Mouse (Mus musculus): ENCODE results near the gene Rftn1. TPM values are rescaled to one million over a fixed set of nuclear protein-coding genes. Genes with fewer than 3 reads are reported as not detected.

The Rftn1 gene
- polyA plus RNA-seq, 1 experiment, result 1.1 TPM

- Histone ChIP-seq H3K27me3 (ENCODE audit: control insufficient read depth, insufficient read depth, low read length, poor library complexity, severe bottlenecking) (no peaks in the 10 kb centered on the region), H3K4me3 (ENCODE audit: low read depth, low read length) (no peak overlapping the region), H3K36me3 (ENCODE audit: control insufficient read depth, insufficient read depth, low read length, poor library complexity, severe bottlenecking) (no peaks in the 10 kb centered on the region), H3K9ac (ENCODE audit: low read depth, poor library complexity, severe bottlenecking) (no peak overlapping the region), H3K4me1 (ENCODE audit: control insufficient read depth, insufficient read depth, low read length) (no peaks in the 10 kb centered on the region), H3K9me3 (replicated peaks; ENCODE audit: control insufficient read depth, insufficient read depth, low read length, poor library complexity, severe bottlenecking) (no peaks in the 10 kb centered on the region), H3K27ac (ENCODE audit: insufficient read depth, low read length) (no peak overlapping the region)
- TF ChIP-seq CTCF (IDR thresholded peaks at IDR 0.05; ENCODE audit: low read depth, low read length), result no peak
- no peak for TF ChIP-seq POLR2A (IDR thresholded peaks at IDR 0.05; ENCODE audit: insufficient read depth, low read length)
- TF ChIP-seq EP300 (IDR thresholded peaks at IDR 0.05; ENCODE audit: insufficient read depth, low read depth, low read length), result no peak
Measured at GRCm38 (mm10) chr17:50128392-50128791, 62.1 kb downstream of the Rftn1 start.

GRCm38 (mm10) chr17:50127045-50127813 lies 63.2 kb downstream of the Rftn1 start:
- no peak overlapping the region for H3K4me3 ChIP-seq (ENCODE audit: low read depth, low read length)
- H3K27me3 ChIP-seq (ENCODE audit: control insufficient read depth, insufficient read depth, low read length, poor library complexity, severe bottlenecking), result no peaks in the 10 kb centered on the region
- H3K9ac ChIP-seq (ENCODE audit: low read depth, poor library complexity, severe bottlenecking), result no peak overlapping the region
- no peaks in the 10 kb centered on the region for H3K36me3 ChIP-seq (ENCODE audit: control insufficient read depth, insufficient read depth, low read length, poor library complexity, severe bottlenecking)
- H3K9me3 ChIP-seq (replicated peaks; ENCODE audit: control insufficient read depth, insufficient read depth, low read length, poor library complexity, severe bottlenecking), result no peaks in the 10 kb centered on the region
- H3K4me1 ChIP-seq (ENCODE audit: control insufficient read depth, insufficient read depth, low read length), result no peaks in the 10 kb centered on the region
- TF ChIP-seq CTCF (IDR thresholded peaks at IDR 0.05; ENCODE audit: low read depth, low read length) (no peak), EP300 (IDR thresholded peaks at IDR 0.05; ENCODE audit: insufficient read depth, low read depth, low read length) (no peak), POLR2A (IDR thresholded peaks at IDR 0.05; ENCODE audit: insufficient read depth, low read length) (no peak)
- H3K27ac ChIP-seq (ENCODE audit: insufficient read depth, low read length), result no peak overlapping the region

GRCm38 (mm10) chr17:50126545-50126944 lies 63.9 kb downstream of the Rftn1 start:
- no peaks in the 10 kb centered on the region for H3K9me3 ChIP-seq (replicated peaks; ENCODE audit: control insufficient read depth, insufficient read depth, low read length, poor library complexity, severe bottlenecking)
- H3K27ac ChIP-seq (ENCODE audit: insufficient read depth, low read length), result no peak overlapping the region
- H3K4me3 ChIP-seq (ENCODE audit: low read depth, low read length), result no peak overlapping the region
- H3K4me1 ChIP-seq (ENCODE audit: control insufficient read depth, insufficient read depth, low read length), result no peaks in the 10 kb centered on the region
- H3K27me3 ChIP-seq (ENCODE audit: control insufficient read depth, insufficient read depth, low read length, poor library complexity, severe bottlenecking), result no peaks in the 10 kb centered on the region
- TF ChIP-seq EP300 (IDR thresholded peaks at IDR 0.05; ENCODE audit: insufficient read depth, low read depth, low read length) (no peak), CTCF (IDR thresholded peaks at IDR 0.05; ENCODE audit: low read depth, low read length) (no peak), POLR2A (IDR thresholded peaks at IDR 0.05; ENCODE audit: insufficient read depth, low read length) (no peak)
- H3K36me3 ChIP-seq (ENCODE audit: control insufficient read depth, insufficient read depth, low read length, poor library complexity, severe bottlenecking), result no peaks in the 10 kb centered on the region
- no peak overlapping the region for H3K9ac ChIP-seq (ENCODE audit: low read depth, poor library complexity, severe bottlenecking)

DNA sequence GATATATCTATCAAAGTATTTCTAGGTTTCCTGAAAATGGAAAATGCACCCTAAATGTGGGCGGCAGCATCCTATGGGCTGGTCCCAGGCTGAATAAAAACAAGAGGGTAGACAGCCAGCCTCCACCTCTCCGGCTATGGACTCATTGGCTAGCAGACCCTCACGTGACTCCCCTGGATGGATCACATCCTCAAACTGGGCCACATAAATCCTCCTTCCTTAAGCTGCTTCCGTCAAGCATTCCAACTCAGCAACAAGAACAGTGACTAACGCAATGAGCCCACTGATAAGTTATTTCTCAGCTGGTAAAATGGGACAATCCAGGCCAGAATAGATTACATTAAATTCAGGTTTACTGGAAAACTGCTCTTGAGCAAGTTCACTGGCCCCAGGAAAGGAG lies 64.6 kb downstream of the Rftn1 start:
- Histone ChIP-seq H3K4me1 (ENCODE audit: control insufficient read depth, insufficient read depth, low read length) (no peaks in the 10 kb centered on the region), H3K27me3 (ENCODE audit: control insufficient read depth, insufficient read depth, low read length, poor library complexity, severe bottlenecking) (no peaks in the 10 kb centered on the region), H3K9me3 (replicated peaks; ENCODE audit: control insufficient read depth, insufficient read depth, low read length, poor library complexity, severe bottlenecking) (no peaks in the 10 kb centered on the region), H3K9ac (ENCODE audit: low read depth, poor library complexity, severe bottlenecking) (no peak overlapping the region), H3K36me3 (ENCODE audit: control insufficient read depth, insufficient read depth, low read length, poor library complexity, severe bottlenecking) (no peaks in the 10 kb centered on the region), H3K4me3 (ENCODE audit: low read depth, low read length) (no peak overlapping the region), H3K27ac (ENCODE audit: insufficient read depth, low read length) (no peak overlapping the region)
- no peak for TF ChIP-seq POLR2A (IDR thresholded peaks at IDR 0.05; ENCODE audit: insufficient read depth, low read length)
- TF ChIP-seq CTCF (IDR thresholded peaks at IDR 0.05; ENCODE audit: low read depth, low read length), result no peak
- TF ChIP-seq EP300 (IDR thresholded peaks at IDR 0.05; ENCODE audit: insufficient read depth, low read depth, low read length), result no peak

DNA sequence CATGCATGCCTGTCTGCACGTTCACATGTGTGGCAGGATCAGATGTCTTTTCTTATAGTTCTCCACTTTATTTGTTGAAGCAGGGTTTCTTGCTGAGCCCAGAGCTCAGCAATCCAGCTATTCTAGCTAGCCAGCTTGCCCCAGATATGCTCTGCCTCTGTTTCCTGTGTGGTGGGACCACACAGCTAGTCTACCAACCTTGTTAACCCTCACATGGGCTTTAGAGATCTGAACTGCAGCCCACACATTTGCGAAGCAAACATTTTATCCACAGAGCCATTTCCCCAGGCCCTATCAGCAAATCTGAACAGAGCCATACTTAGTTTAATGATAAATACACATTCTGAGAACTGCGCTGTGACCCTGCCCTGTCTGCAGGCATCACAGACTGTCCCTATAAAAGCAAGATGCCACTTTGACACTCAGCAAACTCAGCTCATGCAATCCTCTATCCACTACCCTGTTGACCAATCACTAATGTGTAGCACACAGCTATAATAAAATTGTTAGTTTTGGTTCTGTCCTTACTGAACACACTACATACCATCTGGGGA lies 65.2 kb downstream of the Rftn1 start:
- Histone ChIP-seq H3K4me1 (ENCODE audit: control insufficient read depth, insufficient read depth, low read length) (no peaks in the 10 kb centered on the region), H3K9me3 (replicated peaks; ENCODE audit: control insufficient read depth, insufficient read depth, low read length, poor library complexity, severe bottlenecking) (no peaks in the 10 kb centered on the region), H3K4me3 (ENCODE audit: low read depth, low read length) (no peak overlapping the region), H3K9ac (ENCODE audit: low read depth, poor library complexity, severe bottlenecking) (no peak overlapping the region), H3K27ac (ENCODE audit: insufficient read depth, low read length) (no peak overlapping the region), H3K27me3 (ENCODE audit: control insufficient read depth, insufficient read depth, low read length, poor library complexity, severe bottlenecking) (no peaks in the 10 kb centered on the region), H3K36me3 (ENCODE audit: control insufficient read depth, insufficient read depth, low read length, poor library complexity, severe bottlenecking) (no peaks in the 10 kb centered on the region)
- TF ChIP-seq CTCF (IDR thresholded peaks at IDR 0.05; ENCODE audit: low read depth, low read length), result no peak
- TF ChIP-seq POLR2A (IDR thresholded peaks at IDR 0.05; ENCODE audit: insufficient read depth, low read length), result no peak
- no peak for TF ChIP-seq EP300 (IDR thresholded peaks at IDR 0.05; ENCODE audit: insufficient read depth, low read depth, low read length)

DNA sequence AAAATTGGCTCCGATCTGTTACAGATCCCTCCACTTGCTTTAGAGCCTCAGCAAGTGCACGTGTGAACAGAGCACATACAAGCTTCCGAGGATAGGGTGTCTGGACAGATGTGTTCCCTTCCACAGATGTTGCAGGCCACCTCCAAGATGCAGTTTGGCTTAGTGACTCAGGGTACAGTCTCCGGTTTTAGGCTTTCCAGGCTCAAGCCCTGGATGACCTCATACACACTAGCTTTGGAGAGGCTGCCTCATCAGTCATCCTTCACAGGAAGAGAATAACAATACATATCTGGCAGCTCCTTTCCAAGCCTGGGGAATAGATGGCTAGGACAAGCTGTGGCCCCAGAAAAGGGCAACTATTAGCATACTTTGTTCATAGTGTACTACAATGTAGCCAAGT lies 65.8 kb downstream of the Rftn1 start:
- H3K4me1 ChIP-seq (ENCODE audit: control insufficient read depth, insufficient read depth, low read length), result no peaks in the 10 kb centered on the region

More for the DNA sequence above, 65.8 kb downstream of the Rftn1 start:
- Histone ChIP-seq H3K27ac (ENCODE audit: insufficient read depth, low read length) (no peak overlapping the region), H3K27me3 (ENCODE audit: control insufficient read depth, insufficient read depth, low read length, poor library complexity, severe bottlenecking) (no peaks in the 10 kb centered on the region), H3K9ac (ENCODE audit: low read depth, poor library complexity, severe bottlenecking) (no peak overlapping the region), H3K9me3 (replicated peaks; ENCODE audit: control insufficient read depth, insufficient read depth, low read length, poor library complexity, severe bottlenecking) (no peaks in the 10 kb centered on the region), H3K4me3 (ENCODE audit: low read depth, low read length) (no peak overlapping the region), H3K36me3 (ENCODE audit: control insufficient read depth, insufficient read depth, low read length, poor library complexity, severe bottlenecking) (no peaks in the 10 kb centered on the region)
- TF ChIP-seq POLR2A (IDR thresholded peaks at IDR 0.05; ENCODE audit: insufficient read depth, low read length) (no peak), CTCF (IDR thresholded peaks at IDR 0.05; ENCODE audit: low read depth, low read length) (no peak), EP300 (IDR thresholded peaks at IDR 0.05; ENCODE audit: insufficient read depth, low read depth, low read length) (no peak)
